Mouse (Mus musculus): ENCODE measurements around the gene Tprg. TPM values are rescaled to one million over a fixed set of nuclear protein-coding genes. Genes with fewer than 3 reads are reported as not detected.

Tprg gene
- total and polyA plus RNA-seq, 3 experiments = not detected

- Histone ChIP-seq H3K27me3 (ENCODE audit: control insufficient read depth, insufficient read depth, low read length) (no peaks in the 10 kb centered on the region), H3K36me3 (ENCODE audit: control insufficient read depth, insufficient read depth, low read length) (no peaks in the 10 kb centered on the region), H3K4me3 (no peak overlapping the region), H3K4me1 (ENCODE audit: control insufficient read depth, insufficient read depth, low read length) (no peaks in the 10 kb centered on the region), H3K9ac (ENCODE audit: low read depth, low read length) (no peak overlapping the region), H3K27ac (no peak overlapping the region), H3K79me2 (replicated peaks; ENCODE audit: control insufficient read depth, insufficient read depth, low read length) (no peaks in the 10 kb centered on the region)
- WGBS = 74% methylated on average over 4 of the region's 4 CpGs
- TF ChIP-seq POLR2A (IDR thresholded peaks at IDR 0.05; ENCODE audit: insufficient read depth, low read depth, low read length) (no peak), EP300 (IDR thresholded peaks at IDR 0.05; ENCODE audit: insufficient read depth, low read depth, low read length) (no peak), CTCF (IDR thresholded peaks at IDR 0.05) (no peak)
- no peak for DNase-seq
- intact Hi-C loops (cut with DNase I) = no loop called here
Observed at GRCm38 (mm10) chr16:25422997-25423396, 136.4 kb downstream of the Tprg start.

GRCm38 (mm10) chr16:25424001-25424400, 137.4 kb downstream of the Tprg start:
- Histone ChIP-seq H3K27me3 (ENCODE audit: control insufficient read depth, insufficient read depth, low read length) (no peaks in the 10 kb centered on the region), H3K36me3 (ENCODE audit: control insufficient read depth, insufficient read depth, low read length) (no peaks in the 10 kb centered on the region), H3K27ac (no peak overlapping the region), H3K4me1 (ENCODE audit: control insufficient read depth, insufficient read depth, low read length) (no peaks in the 10 kb centered on the region), H3K4me3 (no peak overlapping the region), H3K9ac (ENCODE audit: low read depth, low read length) (no peak overlapping the region), H3K79me2 (replicated peaks; ENCODE audit: control insufficient read depth, insufficient read depth, low read length) (no peaks in the 10 kb centered on the region)
- DNase-seq = no peak
- intact Hi-C loops (cut with DNase I) = no loop called here
- TF ChIP-seq CTCF (IDR thresholded peaks at IDR 0.05) (no peak), EP300 (IDR thresholded peaks at IDR 0.05; ENCODE audit: insufficient read depth, low read depth, low read length) (no peak), POLR2A (IDR thresholded peaks at IDR 0.05; ENCODE audit: insufficient read depth, low read depth, low read length) (no peak)
- WGBS = 67% methylated on average over 4 of the region's 4 CpGs

GRCm38 (mm10) chr16:25424915-25425314, 138.3 kb downstream of the Tprg start:
- 54% methylated on average over 9 of the region's 9 CpGs for WGBS
- DNase-seq = no peak
- Histone ChIP-seq H3K79me2 (replicated peaks; ENCODE audit: control insufficient read depth, insufficient read depth, low read length) (no peaks in the 10 kb centered on the region), H3K27ac (no peak overlapping the region), H3K36me3 (ENCODE audit: control insufficient read depth, insufficient read depth, low read length) (no peaks in the 10 kb centered on the region), H3K4me1 (ENCODE audit: control insufficient read depth, insufficient read depth, low read length) (no peaks in the 10 kb centered on the region), H3K27me3 (ENCODE audit: control insufficient read depth, insufficient read depth, low read length) (no peaks in the 10 kb centered on the region), H3K4me3 (no peak overlapping the region), H3K9ac (ENCODE audit: low read depth, low read length) (no peak overlapping the region)
- intact Hi-C loops (cut with DNase I) = no loop called here
- no peak for TF ChIP-seq EP300 (IDR thresholded peaks at IDR 0.05; ENCODE audit: insufficient read depth, low read depth, low read length)
- no peak for TF ChIP-seq CTCF (IDR thresholded peaks at IDR 0.05)
- no peak for TF ChIP-seq POLR2A (IDR thresholded peaks at IDR 0.05; ENCODE audit: insufficient read depth, low read depth, low read length)

GRCm38 (mm10) chr16:25425376-25425775, 138.8 kb downstream of the Tprg start:
- H3K27ac ChIP-seq = no peak overlapping the region
- H3K79me2 ChIP-seq (replicated peaks; ENCODE audit: control insufficient read depth, insufficient read depth, low read length) = no peaks in the 10 kb centered on the region
- WGBS = 65% methylated on average over 1 of the region's 1 CpGs
- no peak for DNase-seq
- H3K4me3 ChIP-seq = no peak overlapping the region
- no peaks in the 10 kb centered on the region for H3K4me1 ChIP-seq (ENCODE audit: control insufficient read depth, insufficient read depth, low read length)
- H3K9ac ChIP-seq (ENCODE audit: low read depth, low read length) = no peak overlapping the region
- H3K27me3 ChIP-seq (ENCODE audit: control insufficient read depth, insufficient read depth, low read length) = no peaks in the 10 kb centered on the region
- no peak for TF ChIP-seq POLR2A (IDR thresholded peaks at IDR 0.05; ENCODE audit: insufficient read depth, low read depth, low read length)
- TF ChIP-seq EP300 (IDR thresholded peaks at IDR 0.05; ENCODE audit: insufficient read depth, low read depth, low read length) = no peak
- TF ChIP-seq CTCF (IDR thresholded peaks at IDR 0.05) = no peak
- H3K36me3 ChIP-seq (ENCODE audit: control insufficient read depth, insufficient read depth, low read length) = no peaks in the 10 kb centered on the region
- intact Hi-C loops (cut with DNase I) = no loop called here

GRCm38 (mm10) chr16:25426261-25426660, 139.6 kb downstream of the Tprg start:
- DNase-seq = peak in 1 of 2 experiments; percentile 23
- 52% methylated on average over 3 of the region's 3 CpGs for WGBS
- no peaks in the 10 kb centered on the region for H3K79me2 ChIP-seq (replicated peaks; ENCODE audit: control insufficient read depth, insufficient read depth, low read length)
- H3K4me3 ChIP-seq = no peak overlapping the region
- H3K27ac ChIP-seq = no peak overlapping the region
- H3K27me3 ChIP-seq (ENCODE audit: control insufficient read depth, insufficient read depth, low read length) = no peaks in the 10 kb centered on the region
- no peaks in the 10 kb centered on the region for H3K36me3 ChIP-seq (ENCODE audit: control insufficient read depth, insufficient read depth, low read length)
- no peak for TF ChIP-seq CTCF (IDR thresholded peaks at IDR 0.05)
- intact Hi-C loops (cut with DNase I) = no loop called here
- H3K4me1 ChIP-seq (ENCODE audit: control insufficient read depth, insufficient read depth, low read length) = no peaks in the 10 kb centered on the region
- H3K9ac ChIP-seq (ENCODE audit: low read depth, low read length) = no peak overlapping the region

- DNase-seq = no peak
- TF ChIP-seq CTCF (IDR thresholded peaks at IDR 0.05) (no peak), EP300 (IDR thresholded peaks at IDR 0.05; ENCODE audit: insufficient read depth, low read depth, low read length) (no peak), POLR2A (IDR thresholded peaks at IDR 0.05; ENCODE audit: insufficient read depth, low read depth, low read length) (no peak)
- Histone ChIP-seq H3K36me3 (ENCODE audit: control insufficient read depth, insufficient read depth, low read length) (peaks cover 2% of the 10 kb centered on the region; the same call in 1 of the 2 replicates), H3K27me3 (ENCODE audit: control insufficient read depth, insufficient read depth, low read length) (no peaks in the 10 kb centered on the region), H3K9ac (ENCODE audit: low read depth, low read length) (no peak overlapping the region), H3K27ac (no peak overlapping the region), H3K4me1 (ENCODE audit: control insufficient read depth, insufficient read depth, low read length) (no peaks in the 10 kb centered on the region; the same call in 1 of the 2 replicates), H3K4me3 (no peak overlapping the region), H3K79me2 (replicated peaks; ENCODE audit: control insufficient read depth, insufficient read depth, low read length) (no peaks in the 10 kb centered on the region)
- intact Hi-C loops (cut with DNase I) = loop anchor here (5.0 kb wide), 1 partner anchor 507 kb away; no protein-coding TSS in a partner anchor
- 47% methylated on average over 2 of the region's 2 CpGs for WGBS
Observed at GRCm38 (mm10) chr16:25440039-25440438, 153.4 kb downstream of the Tprg start.
